Mouse (Mus musculus) C2C12 (cell line): Measurements from ENCODE around the gene Mgmt.

ENCODE experiments used
- CEBPB ChIP-seq: IDR thresholded peaks from one replicate; pipeline ENCODE4 v1.6.1; 2011; ENCODE audit warnings: low read depth, mild to moderate bottlenecking, control low read depth, moderate library complexity
- CTCF ChIP-seq: IDR thresholded peaks from one replicate; pipeline ENCODE4 v1.5.1; 2011; ENCODE audit not compliant: control insufficient read depth, insufficient read depth, insufficient read length
- MYOG ChIP-seq: IDR thresholded peaks from one replicate; pipeline ENCODE4 v1.6.1; 2011; ENCODE audit not compliant: control insufficient read depth, insufficient read length; ENCODE audit errors: extremely low read depth
- USF1 ChIP-seq: IDR thresholded peaks from one replicate; pipeline ENCODE4 v1.6.1; 2011; ENCODE audit warnings: low read depth, mild to moderate bottlenecking, control low read depth, moderate library complexity

DNA sequence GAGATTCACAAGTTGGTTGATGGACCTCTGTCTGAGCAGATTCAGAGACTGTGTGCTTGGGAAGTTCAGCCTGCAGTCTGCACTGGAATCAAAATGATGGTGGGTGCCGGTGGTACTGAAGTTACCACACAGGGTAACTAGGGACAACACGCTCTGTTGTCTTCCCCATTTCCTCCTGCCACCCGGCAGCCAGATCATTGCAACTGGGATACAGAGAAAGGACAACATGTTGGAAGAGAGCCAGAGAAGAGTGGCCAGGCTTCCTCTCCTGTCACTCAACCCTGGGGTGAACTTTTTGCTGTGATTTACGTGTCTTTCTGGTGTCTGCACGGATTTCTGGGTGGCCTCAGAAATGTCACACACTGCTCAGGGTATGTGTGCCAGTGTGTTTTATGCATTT is 107.4 kb downstream of the Mgmt start:
- TF ChIP-seq MYOG (no peak), CTCF (no peak), CEBPB (no peak), USF1 (no peak)
